Mouse (Mus musculus) lung, embryonic 16.5 days (tissue): ENCODE measurements around the gene Zfyve27. TPM values are rescaled to one million over a fixed set of nuclear protein-coding genes. Genes with fewer than 3 reads are reported as not detected.

Experiments
- ATAC-seq: fragments of 200-750 bp; cut with Nextera tagmentation; 2 replicates; pipeline ENCODE4 v1.8.0; 2017; ENCODE audit warnings: low read depth, mild to moderate bottlenecking, moderate library complexity
- H3K27ac ChIP-seq: fragments of 300-500 bp; sonication (generic); 2 replicates; pipeline ENCODE4 v1.5.1; 2014; ENCODE audit warnings: mild to moderate bottlenecking, control low read depth, low read length
- H3K27me3 ChIP-seq: fragments of 300-500 bp; sonication (generic); 2 replicates; pipeline ENCODE4 v1.6.1; 2014; ENCODE audit warnings: low read depth, low read length, mixed read lengths; ENCODE audit not compliant: control insufficient read depth, insufficient read depth
- H3K36me3 ChIP-seq: fragments of 300-500 bp; sonication (generic); 2 replicates; pipeline ENCODE4 v1.6.1; 2014; ENCODE audit warnings: low read length; ENCODE audit not compliant: control insufficient read depth, insufficient read depth
- H3K4me1 ChIP-seq: fragments of 300-500 bp; sonication (generic); replicated peaks from 2 replicates; pipeline ENCODE4 v1.6.1; 2014; ENCODE audit warnings: low read length, mixed read lengths; ENCODE audit not compliant: control insufficient read depth, insufficient read depth
- H3K4me2 ChIP-seq: fragments of 300-500 bp; sonication (generic); 2 replicates; pipeline ENCODE4 v1.6.1; 2014; ENCODE audit warnings: low read depth, low read length, control low read depth
- H3K4me3 ChIP-seq: fragments of 300-500 bp; sonication (generic); 2 replicates; pipeline ENCODE4 v1.5.1; 2014; ENCODE audit warnings: mild to moderate bottlenecking, low read length, control low read depth
- H3K9ac ChIP-seq: fragments of 300-500 bp; sonication (generic); 2 replicates; pipeline ENCODE4 v1.6.1; 2014; ENCODE audit warnings: low read length, control low read depth
- H3K9me3 ChIP-seq: fragments of 300-500 bp; sonication (generic); 2 replicates; pipeline ENCODE4 v1.6.1; 2016; ENCODE audit warnings: low read length; ENCODE audit not compliant: control insufficient read depth
- WGBS: fragments of 180-500 bp; shearing (Covaris S2); extraction: QIAGEN DNeasy Blood & Tissue Kit; methylation state at CpG from one replicate; pipeline ENCODE4 v1.1.7; 2014; 5-methylcytosine and 5-hydroxymethylcytosine counted together
- polyA plus RNA-seq: library from polyadenylated mRNA; unstranded; fragments of >200 nt; fragmentation: Nextera tagmentation; extraction: Ambion mirVana; gene quantifications from 2 replicates; pipeline ENCODE4 v1.2.1, GENCODE M21; 2015

Zfyve27 gene
- polyA plus RNA-seq, 1 experiment from 2014 or later, result 26.4 TPM

GRCm38 (mm10) chr19:42166130-42166529 lies 2.4 kb downstream of the Zfyve27 start:
- Histone ChIP-seq H3K9ac (peak overlapping the region; percentile 39; the same call in 1 of the 2 replicates), H3K36me3 (no peaks in the 10 kb centered on the region), H3K27me3 (no peaks in the 10 kb centered on the region), H3K4me1 (peaks cover 8% of the 10 kb centered on the region; the same call in 1 of the 2 replicates), H3K9me3 (no peaks in the 10 kb centered on the region), H3K4me3 (peak overlapping the region; percentile 25; the same call in 1 of the 2 replicates), H3K4me2 (peak overlapping the region; percentile 50), H3K27ac (no peak overlapping the region)
- no peak for ATAC-seq
- WGBS, result 3% methylated on average over 12 of the region's 12 CpGs

GRCm38 (mm10) chr19:42166766-42167165 lies 3.0 kb downstream of the Zfyve27 start:
- Histone ChIP-seq H3K4me1 (peaks cover 14% of the 10 kb centered on the region; the same call in 1 of the 2 replicates), H3K9ac (no peak overlapping the region), H3K27me3 (no peaks in the 10 kb centered on the region), H3K4me3 (no peak overlapping the region), H3K4me2 (no peak overlapping the region), H3K36me3 (no peaks in the 10 kb centered on the region), H3K27ac (no peak overlapping the region), H3K9me3 (no peaks in the 10 kb centered on the region)
- 38% methylated on average over 3 of the region's 3 CpGs for WGBS
- no peak for ATAC-seq

GRCm38 (mm10) chr19:42167489-42167888 lies 3.7 kb downstream of the Zfyve27 start:
- no peaks in the 10 kb centered on the region for H3K9me3 ChIP-seq
- peaks cover 16% of the 10 kb centered on the region; the same call in 1 of the 2 replicates for H3K4me1 ChIP-seq
- WGBS, result 62% methylated on average over 9 of the region's 9 CpGs
- H3K27me3 ChIP-seq, result no peaks in the 10 kb centered on the region
- no peak overlapping the region for H3K9ac ChIP-seq
- no peak overlapping the region for H3K27ac ChIP-seq
- H3K36me3 ChIP-seq, result no peaks in the 10 kb centered on the region
- H3K4me2 ChIP-seq, result no peak overlapping the region
- H3K4me3 ChIP-seq, result no peak overlapping the region
- ATAC-seq, result no peak

- Histone ChIP-seq H3K4me1 (peaks cover 18% of the 10 kb centered on the region; the same call in 1 of the 2 replicates), H3K27ac (no peak overlapping the region), H3K9ac (no peak overlapping the region), H3K4me3 (no peak overlapping the region), H3K4me2 (peak overlapping the region; percentile 62; the same call in 1 of the 2 replicates), H3K27me3 (no peaks in the 10 kb centered on the region), H3K36me3 (no peaks in the 10 kb centered on the region), H3K9me3 (no peaks in the 10 kb centered on the region)
- no peak for ATAC-seq
- WGBS, result 41% methylated on average over 10 of the region's 10 CpGs
Observed at GRCm38 (mm10) chr19:42169322-42169975, 5.7 kb downstream of the Zfyve27 start.

- 1% methylated on average over 46 of the region's 56 CpGs for WGBS
- peak; percentile 93 for ATAC-seq
- no peaks in the 10 kb centered on the region for H3K36me3 ChIP-seq
- peak overlapping the region; percentile 62 for H3K4me2 ChIP-seq
- H3K27me3 ChIP-seq, result no peaks in the 10 kb centered on the region
- H3K4me3 ChIP-seq, result peak overlapping the region; percentile 79
- H3K4me1 ChIP-seq, result peaks cover 18% of the 10 kb centered on the region; the same call in 1 of the 2 replicates
- peak overlapping the region; percentile 87 for H3K9ac ChIP-seq
- no peaks in the 10 kb centered on the region for H3K9me3 ChIP-seq
- H3K27ac ChIP-seq, result 0 out of 2 replicates have a peak overlapping the region, but pooled peaks have one; percentile 15
Observed at GRCm38 (mm10) chr19:42170025-42170969, 6.5 kb downstream of the Zfyve27 start.

- H3K4me1 ChIP-seq, result peaks cover 5% of the 10 kb centered on the region; the same call in 1 of the 2 replicates
- H3K36me3 ChIP-seq, result no peaks in the 10 kb centered on the region; the same call in 1 of the 2 replicates
- no peak overlapping the region for H3K4me3 ChIP-seq
- H3K27me3 ChIP-seq, result no peaks in the 10 kb centered on the region
- 78% methylated on average over 7 of the region's 7 CpGs for WGBS
- no peak for ATAC-seq
- H3K9me3 ChIP-seq, result no peaks in the 10 kb centered on the region
- no peak overlapping the region for H3K27ac ChIP-seq
- H3K4me2 ChIP-seq, result no peak overlapping the region
- H3K9ac ChIP-seq, result no peak overlapping the region
Observed at GRCm38 (mm10) chr19:42176841-42177240, 13.1 kb downstream of the Zfyve27 start.

- Histone ChIP-seq H3K4me3 (no peak overlapping the region), H3K4me2 (no peak overlapping the region), H3K27me3 (no peaks in the 10 kb centered on the region), H3K36me3 (no peaks in the 10 kb centered on the region; the same call in 1 of the 2 replicates), H3K27ac (no peak overlapping the region), H3K9me3 (no peaks in the 10 kb centered on the region), H3K9ac (no peak overlapping the region), H3K4me1 (0 out of 2 replicates have a peak, but pooled peaks cover 5% of the 10 kb centered on the region)
- WGBS, result 88% methylated on average over 2 of the region's 2 CpGs
- no peak for ATAC-seq
Observed at GRCm38 (mm10) chr19:42177461-42177860, 13.7 kb downstream of the Zfyve27 start.

- Histone ChIP-seq H3K4me2 (no peak overlapping the region), H3K36me3 (peaks cover 9% of the 10 kb centered on the region), H3K9me3 (no peaks in the 10 kb centered on the region), H3K4me1 (0 out of 2 replicates have a peak, but pooled peaks cover 2% of the 10 kb centered on the region), H3K27ac (no peak overlapping the region), H3K27me3 (no peaks in the 10 kb centered on the region), H3K9ac (no peak overlapping the region), H3K4me3 (no peak overlapping the region)
- WGBS, result 84% methylated on average over 14 of the region's 14 CpGs
- ATAC-seq, result peak; percentile 77
Observed at GRCm38 (mm10) chr19:42179356-42179755, 15.6 kb downstream of the Zfyve27 start.

- Histone ChIP-seq H3K9me3 (no peaks in the 10 kb centered on the region), H3K4me2 (no peak overlapping the region), H3K27me3 (no peaks in the 10 kb centered on the region), H3K4me1 (0 out of 2 replicates have a peak, but pooled peaks cover 2% of the 10 kb centered on the region), H3K27ac (no peak overlapping the region), H3K4me3 (no peak overlapping the region), H3K9ac (no peak overlapping the region), H3K36me3 (peaks cover 24% of the 10 kb centered on the region)
- WGBS, result 53% methylated on average over 6 of the region's 6 CpGs
- no peak for ATAC-seq
Observed at GRCm38 (mm10) chr19:42182673-42183072, 18.9 kb downstream of the Zfyve27 start.
